Mouse (Mus musculus) olfactory bulb, adult 2 months (tissue): ENCODE data around the gene Pdzrn3.

Experiments used
- CTCF ChIP-seq: fragments of 200-500 bp; IDR thresholded peaks from 2 replicates; pipeline ENCODE4 v1.5.1; 2012; ENCODE audit warnings: low read depth, mild to moderate bottlenecking, low read length, moderate library complexity; ENCODE audit not compliant: insufficient read depth
- POLR2A ChIP-seq: fragments of 200-500 bp; IDR thresholded peaks from 2 replicates; pipeline ENCODE4 v1.6.1; 2012; ENCODE audit warnings: mild to moderate bottlenecking, low read depth, low read length, moderate library complexity; ENCODE audit not compliant: insufficient read depth

DNA sequence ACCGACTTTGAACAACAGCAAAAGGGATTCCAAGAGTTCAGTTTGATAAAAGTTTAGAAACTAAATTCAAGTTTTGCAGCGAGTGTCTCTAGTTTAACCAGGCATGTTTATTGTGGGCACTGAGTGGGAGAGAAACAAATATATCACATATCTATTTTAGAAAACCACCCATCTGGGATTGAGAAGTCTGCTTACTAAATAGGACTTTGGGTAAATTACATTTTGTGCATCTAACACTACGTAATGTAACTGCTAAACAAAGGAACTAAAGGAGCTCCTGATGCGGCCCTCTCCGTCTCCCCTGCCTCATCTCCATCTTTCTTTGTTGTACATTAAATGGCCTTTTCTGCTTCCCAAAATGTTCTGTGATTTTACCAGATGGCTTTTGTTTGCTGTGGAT, 40.5 kb upstream of the Pdzrn3 start:
- no peak for TF ChIP-seq CTCF
- TF ChIP-seq POLR2A: no peak
